Mouse (Mus musculus) layer of hippocampus, adult 11-12 months (tissue): ENCODE data around the gene Cpm.
A peak's percentile ranks its signal among the peaks of the same experiment; 100 is the strongest.
"Not testable (repeated sequence)": the region's sequence is repeated elsewhere in the genome, so short reads cannot be mapped to it uniquely, and the experiment has no call there.

ENCODE experiments used
- DNase-seq: peaks from one replicate; pipeline ENCODE4 v3.0.0; 2022; ENCODE audit warnings: low spot score

The Cpm gene

GRCm38 (mm10) chr10:117629169-117629971, at the start of gene Cpm:
Gene Cpm, plus strand, starts transcription at chr10:117629500.
- DNase-seq = peak; percentile 51

- DNase-seq = no peak
These were observed 49.5 kb upstream of the Cpm start for GRCm38 (mm10) chr10:117579771-117580284.

DNA sequence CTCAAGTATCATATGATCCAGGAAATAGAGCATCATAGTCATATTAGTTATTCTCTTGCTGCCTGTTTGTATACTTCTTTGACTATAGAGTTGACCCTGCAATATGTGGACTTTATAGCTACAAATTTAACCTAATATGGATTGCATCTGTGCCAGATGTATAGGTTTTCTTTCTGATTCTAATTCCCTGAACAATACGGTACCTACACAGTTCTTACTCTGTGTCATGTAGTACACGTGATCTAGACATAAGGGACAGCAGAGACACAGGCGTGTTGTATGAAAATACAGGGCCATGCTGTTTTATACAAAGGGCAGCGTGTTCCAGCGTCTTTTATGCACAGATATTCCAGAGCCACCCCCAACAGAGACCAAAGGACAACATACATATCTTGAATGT, 48.9 kb upstream of the Cpm start:
- DNase-seq = no peak

- DNase-seq = no peak
These were observed 48.1 kb upstream of the Cpm start for GRCm38 (mm10) chr10:117581007-117581752.

GRCm38 (mm10) chr10:117581753-117582062, 47.6 kb upstream of the Cpm start:
- DNase-seq = no peak

DNA sequence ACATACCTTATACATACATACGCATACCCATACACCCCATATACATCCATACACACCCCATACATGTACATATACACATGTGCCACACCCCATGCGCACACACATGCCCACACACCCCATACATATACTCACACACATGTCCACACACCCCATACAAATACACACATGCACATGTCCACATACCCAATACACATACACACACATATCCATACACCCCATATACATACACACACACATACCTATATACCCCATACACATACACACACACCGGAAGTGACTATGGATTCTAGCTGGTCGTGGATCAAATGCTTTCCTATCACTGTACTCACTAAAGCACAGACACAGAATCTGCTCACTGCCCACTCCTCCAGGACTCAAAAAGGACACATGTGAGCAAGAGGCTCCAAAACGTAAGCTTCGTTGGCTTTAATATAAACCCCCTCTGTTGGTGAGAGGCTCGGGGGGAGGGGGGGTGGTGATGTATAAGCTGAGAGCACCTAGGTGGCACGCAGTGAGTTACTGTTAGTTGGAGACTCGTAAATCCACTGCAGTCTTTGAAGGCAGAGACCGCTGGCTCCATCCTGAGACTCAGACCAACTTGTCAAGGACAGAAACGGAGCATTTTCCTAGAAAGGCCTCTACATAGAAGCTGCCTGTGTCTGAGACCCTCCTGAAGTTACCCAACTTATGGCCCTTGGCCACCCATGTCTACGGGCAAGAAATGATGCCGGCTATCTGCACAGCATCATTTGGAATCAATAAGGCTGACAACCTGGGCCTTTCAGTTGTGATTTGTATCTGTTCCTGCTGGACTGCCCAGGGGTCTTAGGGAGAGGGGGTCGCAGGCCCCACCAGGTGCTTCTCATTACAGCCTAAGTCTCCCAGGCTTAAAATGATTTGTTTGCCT, 45.9 kb upstream of the Cpm start:
- DNase-seq = no peak

- no peak for DNase-seq
These were observed 45.2 kb upstream of the Cpm start for GRCm38 (mm10) chr10:117584102-117584501.

DNA sequence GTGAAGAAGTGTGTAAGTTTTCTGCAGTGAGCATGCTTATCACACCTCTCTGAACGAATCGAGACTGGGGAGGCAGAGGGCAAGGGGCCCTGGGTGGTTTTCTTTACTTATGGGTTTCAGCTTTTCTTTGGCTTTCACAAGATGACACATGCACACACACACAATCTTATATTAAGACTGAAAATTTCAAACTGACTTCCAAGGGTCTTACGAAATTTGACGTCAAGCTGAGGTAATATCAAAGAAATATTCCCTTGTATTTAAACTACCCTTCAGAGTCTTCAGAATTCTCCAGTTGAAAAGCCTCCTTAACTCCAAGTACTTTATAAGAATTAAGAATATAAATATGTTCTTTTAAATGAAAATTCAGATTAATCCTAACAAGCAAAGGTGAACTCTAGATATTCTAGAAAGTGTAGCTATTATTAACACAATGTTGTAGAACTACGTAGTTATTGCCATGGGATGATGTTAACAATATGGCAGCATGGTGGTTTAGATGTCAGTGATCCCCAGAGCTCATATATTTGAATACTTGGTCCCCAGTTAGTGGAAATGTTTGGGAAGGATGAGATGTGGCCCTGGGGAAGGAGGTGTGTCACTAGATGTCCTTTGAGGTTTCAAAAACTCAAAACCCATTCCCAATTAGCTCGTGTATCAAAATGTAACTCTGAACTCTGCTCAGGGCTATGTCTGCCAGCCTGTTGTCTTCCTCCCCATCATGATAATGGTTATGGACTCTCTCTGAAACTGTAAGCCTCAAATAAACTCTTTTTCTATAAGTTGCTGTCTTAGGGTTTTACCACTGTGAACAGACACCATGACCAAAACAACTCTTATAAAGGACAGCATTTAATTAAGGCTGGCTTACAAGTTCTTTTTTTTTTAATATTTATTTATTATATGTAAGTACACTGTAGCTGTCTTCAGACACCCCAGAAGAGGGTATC, 44.5 kb upstream of the Cpm start:
- no peak for DNase-seq

DNA sequence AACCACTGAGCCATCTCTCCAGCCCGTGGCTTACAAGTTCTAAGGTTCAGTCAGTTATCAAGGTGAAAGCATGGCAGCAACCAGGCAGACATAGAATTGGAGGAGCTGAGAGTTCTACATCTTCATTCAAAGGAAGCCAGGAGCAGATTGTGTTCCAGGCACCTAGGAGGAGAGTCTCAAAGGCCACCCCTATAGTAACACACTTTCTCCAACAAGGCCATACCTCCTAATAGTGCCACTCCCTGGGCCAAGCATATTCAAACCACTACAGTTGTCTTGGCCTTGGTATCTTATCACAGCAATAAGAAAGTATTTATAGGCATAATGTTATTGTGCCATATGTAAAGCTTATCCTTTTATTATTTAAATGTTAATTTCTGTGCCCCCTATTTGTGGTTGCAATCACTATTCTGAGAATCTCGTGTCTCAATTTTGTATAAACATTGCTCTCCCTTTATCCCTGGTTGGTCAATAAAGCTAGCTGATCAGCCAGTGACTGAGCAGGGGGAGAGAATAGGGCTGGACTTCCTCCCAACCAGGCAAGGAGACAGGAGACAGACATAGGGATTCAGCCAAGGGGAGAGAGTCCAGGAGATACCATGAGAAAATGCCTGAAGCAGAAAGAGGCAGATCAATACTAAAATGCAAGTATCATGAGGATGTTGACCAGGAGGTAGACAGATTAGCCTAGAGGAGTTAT, 43.5 kb upstream of the Cpm start:
- no peak for DNase-seq

DNA sequence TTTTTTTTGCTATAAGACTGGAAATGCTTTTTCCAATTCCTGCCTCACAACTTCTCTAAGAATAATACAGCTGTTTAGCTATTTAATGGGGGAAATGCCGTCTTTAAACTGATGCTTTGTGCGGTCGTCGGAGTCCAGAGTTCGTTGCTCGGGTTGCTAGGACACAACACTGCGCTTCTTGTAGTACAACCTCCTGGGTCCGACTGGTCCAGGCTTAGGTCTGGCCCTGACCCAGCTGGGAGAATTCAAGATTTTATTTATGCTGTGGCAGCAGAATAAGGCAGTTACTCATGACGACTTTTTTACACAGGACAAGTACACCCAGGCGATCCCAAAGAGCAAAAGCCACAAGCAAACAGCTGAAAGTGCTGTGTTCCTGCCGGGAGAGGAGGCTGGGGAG, 42.4 kb upstream of the Cpm start:
- no peak for DNase-seq

- no peak for DNase-seq
These were observed 42.0 kb upstream of the Cpm start for GRCm38 (mm10) chr10:117587335-117587734.

DNA sequence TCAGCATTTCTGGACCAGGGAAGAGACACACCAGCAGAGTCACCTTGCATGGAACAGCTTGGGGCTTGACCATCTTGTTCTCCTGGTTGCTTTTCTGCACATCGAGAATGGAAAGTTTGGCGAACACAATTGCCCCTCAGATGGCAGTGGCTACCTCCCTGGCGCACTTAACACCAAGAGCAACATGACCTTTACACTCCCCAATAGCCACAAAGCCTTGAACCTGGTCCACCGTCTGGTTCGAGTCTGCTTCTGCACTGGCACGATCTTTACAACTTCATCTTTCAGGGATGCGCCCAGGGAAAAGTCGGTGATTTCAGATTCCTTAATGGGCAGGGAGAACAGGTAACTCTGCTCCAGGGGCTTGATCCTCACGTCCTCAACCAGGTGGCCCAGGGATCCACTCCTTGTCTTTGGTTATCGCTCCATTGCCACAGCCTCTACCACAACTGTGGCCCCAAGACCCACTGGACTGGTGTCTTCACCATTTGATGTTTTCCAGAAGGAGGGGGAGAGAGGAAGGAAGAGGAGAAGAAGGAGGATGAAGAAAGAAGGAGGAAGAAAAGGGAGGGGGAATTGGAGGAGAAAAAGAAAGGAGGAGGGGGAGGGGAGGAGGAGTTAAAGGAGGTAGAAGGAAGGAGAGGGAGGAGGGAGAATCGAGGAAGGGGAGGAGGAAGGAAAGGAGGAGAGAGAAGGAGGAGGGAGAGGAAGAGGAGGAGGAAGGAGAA, 40.7 kb upstream of the Cpm start:
- DNase-seq = not testable (repeated sequence)

GRCm38 (mm10) chr10:117589144-117589940, 40.0 kb upstream of the Cpm start:
- no peak for DNase-seq

DNA sequence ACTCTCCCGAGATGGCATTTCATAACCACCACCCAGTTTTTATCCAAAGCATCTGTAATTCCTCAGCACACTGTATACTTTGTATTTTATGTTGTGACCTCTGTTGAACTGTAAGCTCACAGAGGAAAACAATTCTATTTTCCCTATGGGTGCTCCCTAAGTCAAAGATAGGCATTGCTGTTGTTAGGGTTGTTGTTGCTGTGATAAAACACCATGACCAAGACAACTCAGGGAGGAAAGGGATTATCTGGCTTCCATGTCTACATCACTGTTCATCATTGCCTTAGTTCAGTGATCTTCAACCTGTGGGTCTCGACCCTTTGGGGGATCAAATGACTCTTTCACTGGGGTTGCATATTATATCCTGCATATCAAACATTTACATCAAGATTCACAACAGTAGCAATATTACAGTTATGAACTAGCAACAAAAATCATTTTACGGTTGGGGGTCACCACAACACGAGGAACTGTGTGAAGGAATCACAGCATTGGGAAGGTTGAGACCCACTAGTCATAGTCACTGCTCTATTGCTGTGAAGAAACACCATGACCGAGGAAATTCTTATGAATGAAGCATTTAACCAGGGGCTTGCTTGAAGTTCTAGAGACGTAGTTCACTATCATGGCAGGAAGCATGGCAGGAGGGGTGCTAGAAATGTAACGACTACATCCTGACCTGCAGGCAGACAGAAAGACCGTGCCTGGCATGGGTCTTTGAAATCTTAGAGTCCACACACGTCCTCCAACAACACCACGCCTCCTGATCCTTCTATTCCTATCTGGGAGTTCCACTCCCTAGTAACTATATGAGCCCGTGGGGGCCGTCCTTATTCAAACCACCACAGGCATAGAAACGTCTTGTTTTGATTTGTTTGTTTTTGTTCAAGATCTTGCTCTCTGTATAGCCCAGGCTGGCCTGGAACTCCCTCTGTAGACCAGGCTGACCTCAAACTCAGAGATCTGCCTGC, 38.7 kb upstream of the Cpm start:
- no peak for DNase-seq

GRCm38 (mm10) chr10:117591766-117592165, 37.5 kb upstream of the Cpm start:
- no peak for DNase-seq

DNA sequence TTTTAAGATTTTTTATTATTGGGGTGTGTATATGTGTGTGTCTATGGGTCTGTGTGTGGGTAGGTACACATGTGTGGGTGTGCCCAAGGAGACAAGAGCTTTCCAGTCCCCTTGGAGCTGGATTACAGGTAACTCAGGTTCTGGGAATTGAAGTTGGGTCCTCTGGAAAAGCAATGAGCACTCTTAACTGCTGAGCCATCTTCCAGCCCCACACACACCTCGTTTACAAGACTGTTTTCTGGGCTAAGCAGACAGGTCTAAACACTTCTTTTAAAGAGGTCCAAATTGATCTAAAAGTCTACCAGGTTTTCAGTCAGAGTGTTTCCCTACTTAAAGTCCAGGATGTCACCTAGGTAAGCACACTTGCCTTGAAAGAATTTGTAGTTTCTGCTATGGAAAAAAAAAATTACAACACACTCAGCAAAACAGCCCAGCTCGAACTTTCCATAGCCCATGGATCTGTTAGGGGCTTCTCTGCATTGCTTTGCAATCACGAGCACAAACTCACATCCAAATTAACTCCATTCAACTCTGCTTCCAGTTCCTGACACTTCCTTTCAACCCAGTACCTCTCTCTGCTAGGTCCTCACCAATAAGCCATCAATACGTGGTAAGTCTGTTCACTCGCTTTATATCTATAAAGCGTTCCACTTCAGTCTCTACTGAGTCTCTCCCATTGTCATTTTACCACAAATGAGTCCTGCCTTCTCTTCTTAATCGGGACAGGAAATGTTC, 36.8 kb upstream of the Cpm start:
- no peak for DNase-seq

DNA sequence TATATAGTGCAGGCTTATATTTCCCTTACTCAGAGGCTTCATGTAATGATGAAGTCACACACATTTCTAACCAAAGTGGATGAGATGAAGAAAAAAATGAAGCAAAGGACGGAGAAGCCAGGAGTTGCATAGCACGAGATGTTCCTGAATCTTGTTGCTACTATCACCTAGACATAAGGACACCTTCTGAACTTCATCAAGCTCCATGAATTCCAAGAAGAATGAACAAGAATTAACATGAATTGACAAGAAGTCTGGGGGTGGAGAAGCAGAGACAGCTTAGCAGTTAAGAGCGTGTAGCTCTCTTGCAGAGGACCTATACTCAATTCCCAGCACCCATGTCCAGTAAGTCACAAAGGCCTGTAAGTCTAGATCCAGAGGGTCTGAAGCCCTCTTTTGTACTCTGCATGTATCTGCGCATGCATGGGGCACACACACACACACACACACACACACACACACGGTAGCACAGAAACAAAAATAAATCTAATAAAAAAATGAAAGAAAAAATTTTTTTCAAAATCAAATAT, 36.2 kb upstream of the Cpm start:
- no peak for DNase-seq
